Mouse (Mus musculus) limb, embryonic 14.5 days (tissue): ENCODE data around the gene Rab40b. TPM values are rescaled to one million over a fixed set of nuclear protein-coding genes. Genes with fewer than 3 reads are reported as not detected.

Experiments used
- ATAC-seq: fragments of 200-750 bp; cut with Nextera tagmentation; 2 replicates; pipeline ENCODE4 v1.8.0; 2017; ENCODE audit warnings: low read depth, moderate number of reproducible peaks, moderate TSS enrichment; ENCODE audit not compliant: low FRiP score
- DNase-seq: peaks from one replicate; pipeline ENCODE4 v3.0.0-alpha.2; 2015; ENCODE audit warnings: low spot score
- H3K27ac ChIP-seq: fragments of 300-500 bp; sonication (generic); replicated peaks from 2 replicates; pipeline ENCODE4 v1.5.1; 2014; ENCODE audit warnings: low read depth, mild to moderate bottlenecking, low read length, moderate library complexity, mixed read lengths
- H3K27me3 ChIP-seq: fragments of 300-500 bp; sonication (generic); 2 replicates; pipeline ENCODE4 v1.6.1; 2014; ENCODE audit warnings: low read length, mixed read lengths; ENCODE audit not compliant: control insufficient read depth, insufficient read depth
- H3K36me3 ChIP-seq: fragments of 300-500 bp; sonication (generic); 2 replicates; pipeline ENCODE4 v1.6.1; 2014; ENCODE audit warnings: mild to moderate bottlenecking, low read length, moderate library complexity, mixed read lengths; ENCODE audit not compliant: control insufficient read depth, insufficient read depth
- H3K4me1 ChIP-seq: fragments of 300-500 bp; sonication (generic); 2 replicates; pipeline ENCODE4 v1.6.1; 2014; ENCODE audit warnings: antibody characterized with exemption, low read length, mixed read lengths; ENCODE audit not compliant: control insufficient read depth, insufficient read depth
- H3K4me2 ChIP-seq: fragments of 300-500 bp; sonication (generic); replicated peaks from 2 replicates; pipeline ENCODE4 v1.6.1; 2014; ENCODE audit warnings: low read depth, mild to moderate bottlenecking, low read length, moderate library complexity; ENCODE audit not compliant: severe bottlenecking
- H3K4me3 ChIP-seq: fragments of 300-500 bp; sonication (generic); replicated peaks from 2 replicates; pipeline ENCODE4 v1.5.1; 2014; ENCODE audit warnings: low read length
- H3K9ac ChIP-seq: fragments of 300-500 bp; sonication (generic); 2 replicates; pipeline ENCODE4 v1.6.1; 2014; ENCODE audit warnings: mild to moderate bottlenecking, low read depth, low read length, moderate library complexity; ENCODE audit not compliant: severe bottlenecking
- H3K9me3 ChIP-seq: fragments of 300-500 bp; sonication (generic); 2 replicates; pipeline ENCODE4 v1.6.1; 2016; ENCODE audit warnings: low read length; ENCODE audit not compliant: control insufficient read depth
- POLR2A ChIP-seq: fragments of 200-500 bp; IDR thresholded peaks from 2 replicates; pipeline ENCODE4 v1.8.0; 2012; ENCODE audit warnings: inconsistent platforms, mild to moderate bottlenecking, moderate library complexity, borderline replicate concordance; ENCODE audit not compliant: insufficient read depth, insufficient read length; ENCODE audit errors: extremely low read depth
- WGBS: fragments of 180-500 bp; shearing (Covaris S2); extraction: QIAGEN DNeasy Blood & Tissue Kit; methylation state at CpG from one replicate; pipeline ENCODE4 v1.1.7; 2014; 5-methylcytosine and 5-hydroxymethylcytosine counted together
- polyA plus RNA-seq, 2 experiments: library from polyadenylated mRNA; depleted of rRNA in 1 of 2; stranded (reverse) in 1 of 2; unstranded in 1 of 2; fragments of >200 nt; fragmentation: Nextera tagmentation in 1 of 2; extraction: Ambion mirVana in 1 of 2; gene quantifications; 2 replicates each; pipeline versions ENCODE4 v1.2.1 to v1.2.3; 2012 to 2014

The Rab40b gene
- polyA plus RNA-seq, 2 experiments: 10.8 to 19.0 TPM

DNA sequence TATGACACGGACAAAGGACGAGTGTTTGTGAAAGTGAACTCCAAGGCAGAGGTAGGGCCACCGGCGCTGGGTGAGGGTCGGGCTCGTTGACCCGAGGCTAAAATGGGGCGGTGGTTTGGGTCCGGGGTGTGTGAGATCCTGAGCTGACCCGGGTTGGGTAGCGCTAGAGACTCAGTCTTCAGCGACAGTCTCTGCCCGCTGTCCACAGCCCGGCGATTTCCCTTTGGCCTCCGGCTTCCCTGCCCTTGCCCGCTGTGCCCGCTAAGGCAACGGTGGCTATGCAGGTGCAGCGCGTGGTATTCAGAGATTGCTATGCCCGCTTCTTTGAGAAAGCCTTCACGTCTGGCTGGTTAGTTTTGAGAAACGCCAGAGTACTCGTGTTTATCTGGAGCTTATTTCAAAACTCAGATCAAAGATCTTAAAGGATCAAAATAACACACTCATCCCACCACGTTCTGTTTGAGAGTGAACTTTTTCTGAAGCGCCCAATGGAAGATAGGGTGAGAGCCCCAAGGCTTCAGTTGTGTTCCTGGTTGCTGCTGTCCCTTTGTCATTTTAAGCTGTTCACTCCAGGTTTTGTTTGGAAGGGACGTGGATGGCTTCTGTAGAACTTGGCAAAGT is 33.6 kb upstream of the Rab40b start:
- H3K4me3 ChIP-seq: peak overlapping the region; percentile 70
- H3K9ac ChIP-seq: peak overlapping the region; percentile 70
- peaks cover 14% of the 10 kb centered on the region; the same call in 1 of the 2 replicates for H3K4me1 ChIP-seq
- under 1% methylated on average over 28 of the region's 28 CpGs for WGBS
- ATAC-seq: no peak; the same call in 1 of the 2 replicates
- no peaks in the 10 kb centered on the region for H3K27me3 ChIP-seq
- H3K4me2 ChIP-seq: peak overlapping the region; percentile 84
- no peak overlapping the region for H3K27ac ChIP-seq
- no peaks in the 10 kb centered on the region for H3K9me3 ChIP-seq
- DNase-seq: no peak
- TF ChIP-seq POLR2A: no peak
- H3K36me3 ChIP-seq: peaks cover 9% of the 10 kb centered on the region; the same call in 1 of the 2 replicates

DNA sequence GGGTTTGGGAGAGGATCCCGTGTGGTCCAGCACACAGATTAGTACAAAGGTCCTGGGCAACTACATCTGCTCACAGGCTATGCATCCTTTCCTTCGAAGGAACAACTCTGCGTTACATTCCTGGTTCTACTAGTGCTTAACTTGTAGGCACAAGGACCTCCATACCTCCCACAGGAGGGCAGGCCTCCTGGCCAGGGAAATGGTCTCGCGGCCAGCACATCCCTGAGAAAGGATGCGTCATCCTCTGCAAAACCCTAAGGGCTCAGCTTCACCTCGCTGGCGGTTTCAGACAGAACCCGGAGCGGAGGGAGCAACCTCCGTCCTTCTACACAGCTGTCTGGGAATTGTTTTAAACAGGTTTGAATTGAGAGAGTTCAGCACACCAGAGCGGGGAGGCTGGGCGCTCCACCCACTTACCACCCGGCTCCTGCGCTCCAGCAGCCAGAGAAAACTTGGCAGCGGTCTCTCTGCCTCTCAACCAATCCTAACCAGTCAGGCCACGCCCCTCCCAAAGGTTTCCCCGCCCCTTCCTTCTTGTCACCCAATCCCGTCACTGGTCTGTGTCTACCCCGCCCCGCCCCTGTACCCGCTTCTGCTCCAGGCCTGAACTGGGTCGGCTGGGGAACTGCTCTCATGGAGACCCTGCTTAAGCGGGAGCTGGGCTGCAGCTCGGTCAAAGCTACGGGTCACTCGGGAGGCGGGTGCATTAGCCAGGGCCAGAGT is 32.9 kb upstream of the Rab40b start, which contains the start of gene Fn3krp:
Gene Fn3krp (plus strand): TSS at position 572 of the 723 bp plus-strand sequence.
- TF ChIP-seq POLR2A: peak; percentile 52; the same call in 1 of the 2 replicates
- H3K4me2 ChIP-seq: peak within 1 kb of the TSS; percentile 84
- peak within 1 kb of the TSS; percentile 70 for H3K4me3 ChIP-seq
- H3K27ac ChIP-seq: peak within 1 kb of the TSS; percentile 72
- no peaks in the 10 kb centered on the region for H3K27me3 ChIP-seq
- ATAC-seq: peak; percentile 100
- H3K9ac ChIP-seq: peak within 1 kb of the TSS; percentile 70
- peak; percentile 100 for DNase-seq
- no peaks in the 10 kb centered on the region for H3K9me3 ChIP-seq
- 1% methylated on average over 28 of the region's 28 CpGs for WGBS
- 0 out of 2 replicates have a peak, but pooled peaks cover 6% of the 10 kb centered on the region for H3K36me3 ChIP-seq
- peaks cover 14% of the 10 kb centered on the region; the same call in 1 of the 2 replicates for H3K4me1 ChIP-seq

DNA sequence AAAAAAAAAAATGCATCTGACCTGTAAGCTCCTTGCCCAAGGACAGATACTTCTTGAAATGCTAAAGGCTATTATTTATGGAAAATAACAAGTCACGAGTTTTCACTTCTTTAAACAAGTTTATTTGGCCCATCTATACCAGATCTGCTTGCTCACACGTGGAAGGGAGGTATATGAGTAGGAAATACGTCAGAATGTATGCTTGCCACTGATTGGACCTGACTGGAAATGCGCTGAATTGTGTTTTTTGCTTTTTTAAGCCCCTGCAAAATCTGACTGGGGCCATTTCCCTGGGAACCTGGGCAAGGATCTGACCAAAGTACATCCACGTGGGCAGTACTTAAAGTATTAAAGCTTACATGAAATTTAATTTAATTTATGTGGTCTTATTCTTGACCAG is 32.3 kb upstream of the Rab40b start:
- no peak for TF ChIP-seq POLR2A
- Histone ChIP-seq H3K9ac (no peak overlapping the region; the same call in 1 of the 2 replicates), H3K9me3 (no peaks in the 10 kb centered on the region), H3K27me3 (no peaks in the 10 kb centered on the region), H3K4me2 (peak overlapping the region; percentile 84; the same call in 1 of the 2 replicates), H3K4me3 (peak overlapping the region; percentile 70; the same call in 1 of the 2 replicates), H3K4me1 (peaks cover 14% of the 10 kb centered on the region; the same call in 1 of the 2 replicates), H3K36me3 (0 out of 2 replicates have a peak, but pooled peaks cover under 1% of the 10 kb centered on the region), H3K27ac (peak overlapping the region; percentile 72; the same call in 1 of the 2 replicates)
- ATAC-seq: no peak
- DNase-seq: no peak
- WGBS: 40% methylated on average over 5 of the region's 5 CpGs

DNA sequence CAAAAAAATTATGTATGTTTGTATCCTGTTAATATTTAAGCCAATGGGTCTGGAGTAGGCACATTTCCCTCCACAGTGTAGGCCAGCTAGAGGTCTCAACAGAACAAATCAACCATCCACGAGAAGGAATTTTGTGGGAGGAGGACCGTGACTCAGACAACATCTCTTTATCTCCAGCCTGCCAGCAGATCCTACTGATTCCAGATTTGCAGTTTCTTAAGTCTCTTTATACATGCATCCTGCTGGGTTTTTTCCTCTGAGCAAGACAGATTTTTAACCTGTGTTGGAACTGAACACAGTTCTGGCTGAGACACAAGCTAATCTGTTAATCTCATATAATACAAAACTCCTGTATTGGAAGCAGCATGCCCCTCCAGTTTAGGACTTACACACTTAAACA is 30.9 kb upstream of the Rab40b start:
- no peak overlapping the region for H3K9ac ChIP-seq
- 69% methylated on average over 2 of the region's 2 CpGs for WGBS
- ATAC-seq (no peak), DNase-seq (no peak)
- no peaks in the 10 kb centered on the region for H3K36me3 ChIP-seq
- no peak overlapping the region for H3K4me2 ChIP-seq
- H3K9me3 ChIP-seq: no peaks in the 10 kb centered on the region
- no peak for TF ChIP-seq POLR2A
- peaks cover 14% of the 10 kb centered on the region; the same call in 1 of the 2 replicates for H3K4me1 ChIP-seq
- H3K27me3 ChIP-seq: no peaks in the 10 kb centered on the region
- H3K4me3 ChIP-seq: no peak overlapping the region
- H3K27ac ChIP-seq: no peak overlapping the region

DNA sequence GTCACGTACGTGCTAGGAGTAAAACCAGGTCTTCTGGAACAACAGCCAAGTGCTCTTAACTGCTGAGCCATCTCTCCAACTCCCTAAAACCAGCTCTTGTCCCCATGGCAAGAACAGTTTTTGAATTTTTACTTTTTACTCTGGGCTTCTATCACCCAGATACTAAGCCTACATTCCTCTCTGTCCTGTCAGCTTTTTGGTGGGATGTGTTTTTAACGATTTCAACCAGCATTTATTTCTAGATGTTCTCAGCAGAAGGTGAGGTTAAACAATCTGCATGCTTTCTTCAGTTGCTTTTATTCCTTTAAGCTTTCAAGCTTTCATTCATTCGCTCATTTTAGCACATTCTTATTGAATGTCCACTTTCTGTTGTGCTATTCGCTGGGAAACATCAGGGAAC is 29.9 kb upstream of the Rab40b start:
- Histone ChIP-seq H3K4me2 (no peak overlapping the region), H3K9ac (no peak overlapping the region), H3K27me3 (no peaks in the 10 kb centered on the region), H3K9me3 (no peaks in the 10 kb centered on the region), H3K36me3 (no peaks in the 10 kb centered on the region), H3K4me1 (peaks cover 14% of the 10 kb centered on the region; the same call in 1 of the 2 replicates), H3K4me3 (no peak overlapping the region), H3K27ac (no peak overlapping the region)
- WGBS: 82% methylated on average over 5 of the region's 5 CpGs
- no peak for TF ChIP-seq POLR2A
- DNase-seq: no peak
- ATAC-seq: no peak
